Mouse (Mus musculus): Measurements from ENCODE around the gene Hpgds.

GRCm38 (mm10) chr6:65137802-65138201 is 6.9 kb downstream of the Hpgds start:
- no peak for TF ChIP-seq POLR2A (IDR thresholded peaks at IDR 0.05; ENCODE audit: control insufficient read depth, extremely low read depth, insufficient read depth, low read length, poor library complexity)
- no peak for TF ChIP-seq CTCF (IDR thresholded peaks at IDR 0.05; ENCODE audit: borderline replicate concordance, control insufficient read depth, extremely low read depth, insufficient read depth, low read length, poor library complexity)

Measured in thymus, adult 2 months (tissue).